18 mouse cellular contexts compared by ENCODE assay signal in the genomic region with DNA sequence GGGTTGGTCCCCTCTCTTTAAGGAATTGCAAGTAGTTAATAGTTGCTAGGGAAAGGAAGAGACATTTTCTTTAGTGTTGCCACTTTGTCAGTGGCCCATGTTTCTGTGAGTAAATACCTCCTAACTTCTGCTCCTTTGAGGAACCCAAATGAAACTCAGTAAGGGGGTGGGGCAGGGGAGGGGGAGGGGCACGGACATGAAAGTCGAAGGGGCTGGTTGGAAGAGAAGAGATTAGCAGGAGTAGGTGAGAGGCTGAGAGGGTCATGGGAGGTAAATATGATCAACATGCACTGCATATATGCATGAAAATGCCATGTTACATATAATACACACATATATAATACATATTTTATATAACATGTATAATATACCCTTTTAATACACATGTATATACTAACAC.
DNase-seq lines count a peak whose midpoint lies in the region; ATAC-seq and TF ChIP-seq lines count a peak whose summit lies in the region.
"Had no signal": no experiment of that assay in that cellular context is flagged by ENCODE, and none has a peak within 500 bp of the region (broad histone marks: within the 10 kb centered on the region; RNA-seq: fewer than 3 reads in every experiment).

No protein-coding gene starts in this region.

- no peak overlapping the region; the same call in 1 of the 2 replicates for H3K9ac ChIP-seq in heart, embryonic 13.5 days
- no peak overlapping the region for H3K9ac ChIP-seq in heart, embryonic 16.5 days (ENCODE audit: low read length)
- H3K9ac ChIP-seq in liver, postnatal 0 days (replicated peaks), result no peak overlapping the region
- H3K9ac ChIP-seq: embryonic facial prominence, embryonic 13.5 days; embryonic facial prominence, embryonic 15.5 days; forebrain, embryonic 12.5 days had no signal

- TF ChIP-seq CTCF in gastrocnemius, adult 2 months (IDR thresholded peaks at IDR 0.05), result no peak
- TF ChIP-seq CTCF in liver, postnatal 0 days (IDR thresholded peaks at IDR 0.05; ENCODE audit: low read depth), result no peak

- no peaks in the 10 kb centered on the region for H3K27me3 ChIP-seq in heart, embryonic 13.5 days (replicated peaks)
- no peaks in the 10 kb centered on the region for H3K27me3 ChIP-seq in heart, embryonic 16.5 days (ENCODE audit: control insufficient read depth, insufficient read depth, low read length)
- no peaks in the 10 kb centered on the region for H3K27me3 ChIP-seq in liver, postnatal 0 days (ENCODE audit: insufficient read depth, low read length)
- H3K27me3 ChIP-seq: CH12.LX; embryonic facial prominence, embryonic 13.5 days; embryonic facial prominence, embryonic 15.5 days; forebrain, embryonic 12.5 days had no signal

- 9% methylated on average over 2 of the region's 2 CpGs for WGBS in heart, embryonic 13.5 days
- WGBS in heart, embryonic 16.5 days, result 12% methylated on average over 2 of the region's 2 CpGs
- WGBS in liver, postnatal 0 days (ENCODE audit: insufficient replicate concordance), result 11% methylated on average over 2 of the region's 2 CpGs

- intact Hi-C loops in gastrocnemius, adult 2 months (cut with DNase I), result loop anchor here (2.0 kb wide), 1 partner anchor 34 kb away; no protein-coding TSS in a partner anchor

- no peak overlapping the region for H3K4me2 ChIP-seq in heart, embryonic 13.5 days
- no peak overlapping the region for H3K4me2 ChIP-seq in heart, embryonic 16.5 days (ENCODE audit: low read depth, low read length)
- H3K4me2 ChIP-seq in liver, postnatal 0 days (ENCODE audit: low read depth, low read length), result no peak overlapping the region
- H3K4me2 ChIP-seq: embryonic facial prominence, embryonic 13.5 days; embryonic facial prominence, embryonic 15.5 days; forebrain, embryonic 12.5 days had no signal

- no peak for TF ChIP-seq EP300 in liver, postnatal 0 days (IDR thresholded peaks at IDR 0.05; ENCODE audit: low read depth)

- no peaks in the 10 kb centered on the region for H3K9me3 ChIP-seq in heart, embryonic 13.5 days
- no peaks in the 10 kb centered on the region for H3K9me3 ChIP-seq in heart, embryonic 16.5 days (replicated peaks; ENCODE audit: control insufficient read depth, low read length)
- H3K9me3 ChIP-seq in liver, postnatal 0 days (ENCODE audit: low read length), result no peaks in the 10 kb centered on the region
- H3K9me3 ChIP-seq: embryonic facial prominence, embryonic 13.5 days; embryonic facial prominence, embryonic 15.5 days; forebrain, embryonic 10.5 days; forebrain, embryonic 12.5 days; G1E had no signal

- peak overlapping the region; percentile 94 for H3K27ac ChIP-seq in gastrocnemius, adult 2 months
- peak overlapping the region; percentile 82 for H3K27ac ChIP-seq in heart, embryonic 13.5 days (replicated peaks)
- peak overlapping the region; percentile 88 for H3K27ac ChIP-seq in heart, embryonic 16.5 days (ENCODE audit: low read length)
- no peak overlapping the region for H3K27ac ChIP-seq in liver, postnatal 0 days (ENCODE audit: low read depth)
- H3K27ac ChIP-seq: embryonic facial prominence, embryonic 13.5 days; embryonic facial prominence, embryonic 15.5 days had no signal

- no peaks in the 10 kb centered on the region for H3K36me3 ChIP-seq in heart, embryonic 13.5 days
- H3K36me3 ChIP-seq in heart, embryonic 16.5 days (ENCODE audit: control insufficient read depth, insufficient read depth), result no peaks in the 10 kb centered on the region
- H3K36me3 ChIP-seq in liver, postnatal 0 days (replicated peaks; ENCODE audit: insufficient read depth, low read length), result no peaks in the 10 kb centered on the region
- H3K36me3 ChIP-seq: embryonic facial prominence, embryonic 15.5 days; forebrain, embryonic 12.5 days had no signal

- no peak for ATAC-seq in heart, embryonic 13.5 days (ENCODE audit: extremely low read depth, insufficient number of reproducible peaks, low FRiP score, low TSS enrichment)
- no peak for ATAC-seq in heart, embryonic 16.5 days (replicated peaks; ENCODE audit: extremely low read depth, insufficient read depth, low FRiP score)
- ATAC-seq in liver, postnatal 0 days, result no peak
- ATAC-seq: CD4-positive, CD25-positive, alpha-beta regulatory T cell, adult 4 months; forebrain, embryonic 14.5 days had no signal

- peak overlapping the region; percentile 26 for H3K4me3 ChIP-seq in gastrocnemius, adult 2 months
- H3K4me3 ChIP-seq in heart, embryonic 13.5 days, result no peak overlapping the region
- no peak overlapping the region for H3K4me3 ChIP-seq in heart, embryonic 16.5 days (ENCODE audit: low read length)
- H3K4me3 ChIP-seq in liver, postnatal 0 days (ENCODE audit: low read depth, low read length), result no peak overlapping the region
- H3K4me3 ChIP-seq: embryonic facial prominence, embryonic 13.5 days; embryonic facial prominence, embryonic 15.5 days; erythroblast, embryonic 14.5 days; forebrain, embryonic 10.5 days; forebrain, embryonic 12.5 days had no signal

- no peak for DNase-seq in gastrocnemius, adult 2 months
- DNase-seq in gastrocnemius, postnatal 10 days, result no peak
- DNase-seq in heart, adult 11 months, result no peak
- DNase-seq in heart, postnatal 4 days, result no peak
- peak; percentile 21 for DNase-seq in liver
- no peak for DNase-seq in liver, postnatal 0 days
- DNase-seq: B cell, adult 2 months had no signal

- peaks cover 65% of the 10 kb centered on the region for H3K4me1 ChIP-seq in heart, embryonic 13.5 days
- H3K4me1 ChIP-seq in heart, embryonic 16.5 days (ENCODE audit: control insufficient read depth, insufficient read depth, low read length), result peaks cover 56% of the 10 kb centered on the region
- H3K4me1 ChIP-seq in liver, postnatal 0 days (ENCODE audit: insufficient read depth), result peaks cover 34% of the 10 kb centered on the region
